Mouse (Mus musculus): Measurements from ENCODE around the gene Fbf1. TPM values are rescaled to one million over a fixed set of nuclear protein-coding genes. Genes with fewer than 3 reads are reported as not detected.

Gene Fbf1
- polyA plus RNA-seq, 1 experiment from 2014 or later, result 27.7 TPM

GRCm38 (mm10) chr11:116110131-116110530 lies 57.8 kb downstream of the Fbf1 start:
- DNase-seq (ENCODE audit: low spot score), result no peak
- H3K9ac ChIP-seq (ENCODE audit: low read depth, low read length), result peak overlapping the region; percentile 67
- H3K4me1 ChIP-seq (ENCODE audit: control insufficient read depth, insufficient read depth, low read length), result peaks cover 40% of the 10 kb centered on the region
- WGBS, result 2% methylated on average over 18 of the region's 35 CpGs
- peaks cover 54% of the 10 kb centered on the region for H3K27me3 ChIP-seq (replicated peaks; ENCODE audit: control insufficient read depth, insufficient read depth, low read length)
- H3K9me3 ChIP-seq (ENCODE audit: control insufficient read depth, low read length), result no peaks in the 10 kb centered on the region
- ATAC-seq (ENCODE audit: low read depth), result peak; percentile 63
- H3K27ac ChIP-seq (replicated peaks; ENCODE audit: low read depth, low read length), result peak overlapping the region; percentile 48; the same call in 1 of the 2 replicates
- H3K36me3 ChIP-seq (ENCODE audit: control insufficient read depth, insufficient read depth, low read length), result no peaks in the 10 kb centered on the region
- peak overlapping the region; percentile 53 for H3K4me3 ChIP-seq (ENCODE audit: low read depth, low read length)
- H3K4me2 ChIP-seq (ENCODE audit: low read depth, low read length), result peak overlapping the region; percentile 77

- peak overlapping the region; percentile 77 for H3K4me2 ChIP-seq (ENCODE audit: low read depth, low read length)
- no peaks in the 10 kb centered on the region for H3K9me3 ChIP-seq (ENCODE audit: control insufficient read depth, low read length)
- H3K27me3 ChIP-seq (replicated peaks; ENCODE audit: control insufficient read depth, insufficient read depth, low read length), result peaks cover 54% of the 10 kb centered on the region
- ATAC-seq (ENCODE audit: low read depth) (0 out of 2 replicates have a peak, but pooled peaks have one; percentile 3), DNase-seq (ENCODE audit: low spot score) (no peak)
- H3K4me3 ChIP-seq (ENCODE audit: low read depth, low read length), result peak overlapping the region; percentile 53
- WGBS, result 2% methylated on average over 37 of the region's 70 CpGs
- H3K36me3 ChIP-seq (ENCODE audit: control insufficient read depth, insufficient read depth, low read length), result no peaks in the 10 kb centered on the region
- H3K9ac ChIP-seq (ENCODE audit: low read depth, low read length), result peak overlapping the region; percentile 67
- H3K4me1 ChIP-seq (ENCODE audit: control insufficient read depth, insufficient read depth, low read length), result peaks cover 42% of the 10 kb centered on the region
- H3K27ac ChIP-seq (replicated peaks; ENCODE audit: low read depth, low read length), result peak overlapping the region; percentile 48
These were observed 58.4 kb downstream of the Fbf1 start for GRCm38 (mm10) chr11:116109441-116110081.

- no peak for ATAC-seq (ENCODE audit: low read depth)
- Histone ChIP-seq H3K4me3 (ENCODE audit: low read depth, low read length) (peak overlapping the region; percentile 53), H3K4me2 (ENCODE audit: low read depth, low read length) (peak overlapping the region; percentile 77), H3K4me1 (ENCODE audit: control insufficient read depth, insufficient read depth, low read length) (peaks cover 51% of the 10 kb centered on the region), H3K9ac (ENCODE audit: low read depth, low read length) (peak overlapping the region; percentile 67; the same call in 1 of the 2 replicates), H3K27ac (replicated peaks; ENCODE audit: low read depth, low read length) (no peak overlapping the region), H3K36me3 (ENCODE audit: control insufficient read depth, insufficient read depth, low read length) (no peaks in the 10 kb centered on the region), H3K9me3 (ENCODE audit: control insufficient read depth, low read length) (no peaks in the 10 kb centered on the region), H3K27me3 (replicated peaks; ENCODE audit: control insufficient read depth, insufficient read depth, low read length) (peaks cover 54% of the 10 kb centered on the region)
- no peak for DNase-seq (ENCODE audit: low spot score)
- 7% methylated on average over 22 of the region's 23 CpGs for WGBS
These were observed 59.4 kb downstream of the Fbf1 start for GRCm38 (mm10) chr11:116108464-116109137.

GRCm38 (mm10) chr11:116107777-116108285 lies 60.1 kb downstream of the Fbf1 start:
- peak overlapping the region; percentile 53 for H3K4me3 ChIP-seq (ENCODE audit: low read depth, low read length)
- H3K9ac ChIP-seq (ENCODE audit: low read depth, low read length), result peak overlapping the region; percentile 34
- H3K27ac ChIP-seq (replicated peaks; ENCODE audit: low read depth, low read length), result no peak overlapping the region
- ATAC-seq (ENCODE audit: low read depth) (no peak), DNase-seq (ENCODE audit: low spot score) (no peak)
- 20% methylated on average over 16 of the region's 19 CpGs for WGBS
- no peaks in the 10 kb centered on the region for H3K36me3 ChIP-seq (ENCODE audit: control insufficient read depth, insufficient read depth, low read length)
- peak overlapping the region; percentile 77 for H3K4me2 ChIP-seq (ENCODE audit: low read depth, low read length)
- peaks cover 54% of the 10 kb centered on the region for H3K27me3 ChIP-seq (replicated peaks; ENCODE audit: control insufficient read depth, insufficient read depth, low read length)
- H3K4me1 ChIP-seq (ENCODE audit: control insufficient read depth, insufficient read depth, low read length), result peaks cover 58% of the 10 kb centered on the region
- H3K9me3 ChIP-seq (ENCODE audit: control insufficient read depth, low read length), result no peaks in the 10 kb centered on the region

GRCm38 (mm10) chr11:116106963-116107776 lies 60.8 kb downstream of the Fbf1 start:
- Histone ChIP-seq H3K4me3 (ENCODE audit: low read depth, low read length) (peak overlapping the region; percentile 53), H3K36me3 (ENCODE audit: control insufficient read depth, insufficient read depth, low read length) (no peaks in the 10 kb centered on the region), H3K9ac (ENCODE audit: low read depth, low read length) (peak overlapping the region; percentile 34; the same call in 1 of the 2 replicates), H3K27me3 (replicated peaks; ENCODE audit: control insufficient read depth, insufficient read depth, low read length) (peaks cover 54% of the 10 kb centered on the region), H3K9me3 (ENCODE audit: control insufficient read depth, low read length) (no peaks in the 10 kb centered on the region), H3K27ac (replicated peaks; ENCODE audit: low read depth, low read length) (no peak overlapping the region), H3K4me1 (ENCODE audit: control insufficient read depth, insufficient read depth, low read length) (peaks cover 62% of the 10 kb centered on the region), H3K4me2 (ENCODE audit: low read depth, low read length) (peak overlapping the region; percentile 77)
- no peak for ATAC-seq (ENCODE audit: low read depth)
- no peak for DNase-seq (ENCODE audit: low spot score)
- WGBS, result 16% methylated on average over 11 of the region's 14 CpGs

- peak overlapping the region; percentile 77 for H3K4me2 ChIP-seq (ENCODE audit: low read depth, low read length)
- H3K9me3 ChIP-seq (ENCODE audit: control insufficient read depth, low read length), result no peaks in the 10 kb centered on the region
- H3K27me3 ChIP-seq (replicated peaks; ENCODE audit: control insufficient read depth, insufficient read depth, low read length), result peaks cover 54% of the 10 kb centered on the region
- H3K4me3 ChIP-seq (ENCODE audit: low read depth, low read length), result 0 out of 2 replicates have a peak overlapping the region, but pooled peaks have one; percentile 8
- ATAC-seq (ENCODE audit: low read depth) (no peak), DNase-seq (ENCODE audit: low spot score) (no peak)
- H3K4me1 ChIP-seq (ENCODE audit: control insufficient read depth, insufficient read depth, low read length), result peaks cover 70% of the 10 kb centered on the region
- 22% methylated on average over 32 of the region's 32 CpGs for WGBS
- no peak overlapping the region for H3K27ac ChIP-seq (replicated peaks; ENCODE audit: low read depth, low read length)
- no peaks in the 10 kb centered on the region for H3K36me3 ChIP-seq (ENCODE audit: control insufficient read depth, insufficient read depth, low read length)
- H3K9ac ChIP-seq (ENCODE audit: low read depth, low read length), result peak overlapping the region; percentile 37; the same call in 1 of the 2 replicates
These were observed 61.6 kb downstream of the Fbf1 start for GRCm38 (mm10) chr11:116106154-116106962.

- H3K36me3 ChIP-seq (ENCODE audit: control insufficient read depth, insufficient read depth, low read length), result no peaks in the 10 kb centered on the region
- no peak overlapping the region for H3K4me3 ChIP-seq (ENCODE audit: low read depth, low read length)
- no peak overlapping the region for H3K4me2 ChIP-seq (ENCODE audit: low read depth, low read length)
- H3K9me3 ChIP-seq (ENCODE audit: control insufficient read depth, low read length), result no peaks in the 10 kb centered on the region
- WGBS, result 88% methylated on average over 2 of the region's 2 CpGs
- H3K9ac ChIP-seq (ENCODE audit: low read depth, low read length), result no peak overlapping the region
- DNase-seq (ENCODE audit: low spot score), result no peak
- H3K27me3 ChIP-seq (replicated peaks; ENCODE audit: control insufficient read depth, insufficient read depth, low read length), result peaks cover 42% of the 10 kb centered on the region
- 0 out of 2 replicates have a peak overlapping the region, but pooled peaks have one; percentile 49 for H3K27ac ChIP-seq (replicated peaks; ENCODE audit: low read depth, low read length)
- peaks cover 72% of the 10 kb centered on the region for H3K4me1 ChIP-seq (ENCODE audit: control insufficient read depth, insufficient read depth, low read length)
- no peak for ATAC-seq (ENCODE audit: low read depth)
These were observed 62.9 kb downstream of the Fbf1 start for GRCm38 (mm10) chr11:116105065-116105464.

Measured in embryonic facial prominence, embryonic 14.5 days (tissue).